8 mouse cellular contexts compared by ENCODE assay signal in genomic region chr5:135879449-135880158, GRCm38 (mm10). TPM values are rescaled to one million over a fixed set of nuclear protein-coding genes. Genes with fewer than 3 reads are reported as not detected.
A peak's percentile ranks its signal among the peaks of the same experiment; 100 is the strongest.
DNase-seq lines count a peak whose midpoint lies in the region.

No protein-coding gene starts in this region.

- peak; percentile 54 for DNase-seq in cerebellum, adult 9-11 months
- DNase-seq in cerebellum, adult 9-10 months = no peak
- DNase-seq in right cerebral cortex, postnatal 14 days = peak; percentile 30
- no peak for DNase-seq in right cerebral cortex, postnatal 36 days (ENCODE audit: low spot score in 2 of 2)
- DNase-seq in heart, adult 8-10 months (ENCODE audit: low spot score) = peak; percentile 92
- DNase-seq in kidney, postnatal 36 days = peak; percentile 75 to 81
- DNase-seq in ovary, adult 18-20 months (ENCODE audit: low spot score) = peak; percentile 82
- DNase-seq in left cerebral cortex, adult 9 months (ENCODE audit: low spot score in 2 of 2) = no peak

RNA-seq across cellular contexts. Expression of gene Hspb1, which starts 8.1 kb away (rescaled TPM):
- 100 to 1,000 TPM; 312 to 583 (median 421) TPM for total RNA-seq in heart, adult 8-10 months (2022)

RNA-seq across cellular contexts. Expression of gene Ywhag, which starts 54.8 kb away (rescaled TPM):
- 100 to 1,000 TPM; 265 to 313 (median 289) TPM for total RNA-seq in heart, adult 8-10 months (2022)

Comparison
In these comparisons a context has a peak if more than half of its experiments do, and no peak if none do; other contexts are left out.
1. DNase-seq: peak in cerebellum, adult 9-11 months (single experiment), right cerebral cortex, postnatal 14 days (single experiment), heart, adult 8-10 months (single experiment), kidney, postnatal 36 days (2 of 2) and ovary, adult 18-20 months (single experiment); none in cerebellum, adult 9-10 months (single experiment), right cerebral cortex, postnatal 36 days (0 of 2) and left cerebral cortex, adult 9 months (0 of 2).